Mouse (Mus musculus) kidney, adult 2 months (tissue): ENCODE data around the gene Esam. TPM values are rescaled to one million over a fixed set of nuclear protein-coding genes. Genes with fewer than 3 reads are reported as not detected.

Experiments used
- DNase-seq: peaks from one replicate; pipeline ENCODE4 v3.0.0; 2021
- H3K27ac ChIP-seq: fragments of 200-500 bp; 2 replicates; pipeline ENCODE4 v1.5.1; 2012; ENCODE audit warnings: low read depth, low read length, control low read depth, inconsistent platforms; ENCODE audit not compliant: insufficient read depth
- H3K27me3 ChIP-seq: fragments of 200-500 bp; replicated peaks from 2 replicates; pipeline ENCODE4 v1.6.1; 2012; ENCODE audit warnings: mild to moderate bottlenecking, moderate library complexity, low read length, inconsistent platforms; ENCODE audit not compliant: control insufficient read depth, insufficient read depth
- H3K36me3 ChIP-seq: fragments of 200-500 bp; 2 replicates; pipeline ENCODE4 v1.6.1; 2012; ENCODE audit warnings: mild to moderate bottlenecking, moderate library complexity, low read length, inconsistent platforms; ENCODE audit not compliant: control insufficient read depth, insufficient read depth
- H3K4me1 ChIP-seq: fragments of 200-500 bp; 2 replicates; pipeline ENCODE4 v1.6.1; 2011; ENCODE audit warnings: low read length; ENCODE audit not compliant: control insufficient read depth, insufficient read depth
- H3K4me3 ChIP-seq: fragments of 200-500 bp; 2 replicates; pipeline ENCODE4 v1.5.1; 2011; ENCODE audit warnings: mild to moderate bottlenecking, low read depth, low read length, control low read depth; ENCODE audit not compliant: insufficient read depth
- CTCF ChIP-seq: fragments of 200-500 bp; conservative IDR thresholded peaks from 2 replicates; pipeline ENCODE4 v1.5.1; 2011; ENCODE audit warnings: low read depth, mild to moderate bottlenecking, control low read depth, low read length, moderate library complexity, mixed read lengths; ENCODE audit not compliant: insufficient read depth, insufficient read length
- POLR2A ChIP-seq: fragments of 200-500 bp; IDR thresholded peaks from one replicate; pipeline ENCODE4 v1.6.1; 2011; ENCODE audit warnings: low read depth, low read length, control low read depth
- WGBS: fragments of 180-500 bp; shearing (Covaris S2); methylation state at CpG from one replicate; pipeline ENCODE4 v1.1.7; 2018; 5-methylcytosine and 5-hydroxymethylcytosine counted together
- polyA plus RNA-seq: library from polyadenylated mRNA; depleted of rRNA; stranded (reverse); fragments of >200 nt; gene quantifications from 2 replicates; pipeline ENCODE4 v1.2.3, GENCODE M21; 2012

Esam gene
- polyA plus RNA-seq, 1 experiment: 54.9 TPM

GRCm38 (mm10) chr9:37530888-37531705, 3.2 kb downstream of the Esam start:
- WGBS: 5% methylated on average over 31 of the region's 31 CpGs
- Histone ChIP-seq H3K36me3 (no peaks in the 10 kb centered on the region), H3K27me3 (no peaks in the 10 kb centered on the region), H3K27ac (peak overlapping the region; percentile 40), H3K4me3 (peak overlapping the region; percentile 67), H3K4me1 (no peaks in the 10 kb centered on the region; the same call in 1 of the 2 replicates)
- TF ChIP-seq POLR2A (no peak), CTCF (peak; percentile 58)
- DNase-seq: peak; percentile 95

GRCm38 (mm10) chr9:37536851-37537250, 9.0 kb downstream of the Esam start:
- TF ChIP-seq CTCF (no peak), POLR2A (no peak)
- Histone ChIP-seq H3K4me3 (no peak overlapping the region), H3K27ac (no peak overlapping the region), H3K27me3 (no peaks in the 10 kb centered on the region), H3K4me1 (no peaks in the 10 kb centered on the region), H3K36me3 (no peaks in the 10 kb centered on the region)
- no peak for DNase-seq
- WGBS: 90% methylated on average over 4 of the region's 4 CpGs

GRCm38 (mm10) chr9:37537658-37538250, 9.9 kb downstream of the Esam start:
- H3K27ac ChIP-seq: no peak overlapping the region
- DNase-seq: peak; percentile 27
- no peaks in the 10 kb centered on the region for H3K36me3 ChIP-seq
- H3K27me3 ChIP-seq: no peaks in the 10 kb centered on the region
- no peak for TF ChIP-seq CTCF
- no peak for TF ChIP-seq POLR2A
- 74% methylated on average over 5 of the region's 5 CpGs for WGBS
- no peaks in the 10 kb centered on the region for H3K4me1 ChIP-seq
- no peak overlapping the region for H3K4me3 ChIP-seq

GRCm38 (mm10) chr9:37539170-37540025, 11.5 kb downstream of the Esam start, which contains the start of gene Vsig2:
Vsig2 (plus strand) TSS chr9:37539255.
- peaks cover 6% of the 10 kb centered on the region; the same call in 1 of the 2 replicates for H3K4me1 ChIP-seq
- no peak within 1 kb of the TSS for H3K4me3 ChIP-seq
- no peaks in the 10 kb centered on the region for H3K27me3 ChIP-seq
- WGBS: 72% methylated on average over 23 of the region's 23 CpGs
- DNase-seq: no peak
- TF ChIP-seq POLR2A: no peak
- TF ChIP-seq CTCF: no peak
- no peak within 1 kb of the TSS for H3K27ac ChIP-seq
- H3K36me3 ChIP-seq: no peaks in the 10 kb centered on the region

- TF ChIP-seq POLR2A: no peak
- TF ChIP-seq CTCF: no peak
- no peaks in the 10 kb centered on the region for H3K36me3 ChIP-seq
- H3K27ac ChIP-seq: no peak overlapping the region
- no peak overlapping the region for H3K4me3 ChIP-seq
- DNase-seq: no peak
- 91% methylated on average over 4 of the region's 4 CpGs for WGBS
- H3K4me1 ChIP-seq: peaks cover 7% of the 10 kb centered on the region; the same call in 1 of the 2 replicates
- H3K27me3 ChIP-seq: no peaks in the 10 kb centered on the region
Observed at GRCm38 (mm10) chr9:37540226-37540625, 12.3 kb downstream of the Esam start.

GRCm38 (mm10) chr9:37540701-37541575, 13.1 kb downstream of the Esam start:
- TF ChIP-seq POLR2A (no peak), CTCF (no peak)
- Histone ChIP-seq H3K27me3 (no peaks in the 10 kb centered on the region), H3K4me3 (no peak overlapping the region), H3K36me3 (no peaks in the 10 kb centered on the region), H3K4me1 (peaks cover 8% of the 10 kb centered on the region; the same call in 1 of the 2 replicates), H3K27ac (peak overlapping the region; percentile 29; the same call in 1 of the 2 replicates)
- DNase-seq: no peak
- 72% methylated on average over 6 of the region's 6 CpGs for WGBS
